Mouse (Mus musculus): ENCODE measurements around the gene Svs3b. TPM values are rescaled to one million over a fixed set of nuclear protein-coding genes. Genes with fewer than 3 reads are reported as not detected.
"Not testable (repeated sequence)": the region's sequence is repeated elsewhere in the genome, so short reads cannot be mapped to it uniquely, and the experiment has no call there.

The Svs3b gene
- not detected in 2 replicates for polyA plus RNA-seq (2015; fragmentation: Nextera tagmentation; extraction: Ambion mirVana)

GRCm38 (mm10) chr2:164256540-164256939, at the start of gene Svs3b:
Gene Svs3b, minus strand, starts transcription at chr2:164256640.
- not testable (repeated sequence) for H3K4me1 ChIP-seq (ENCODE audit: insufficient read depth); H3K27me3 ChIP-seq (ENCODE audit: insufficient read depth, low read length); H3K9ac ChIP-seq (replicated peaks); DNase-seq; H3K4me3 ChIP-seq (ENCODE audit: low read depth, low read length); H3K36me3 ChIP-seq (replicated peaks; ENCODE audit: insufficient read depth, low read length); H3K4me2 ChIP-seq (ENCODE audit: low read depth, low read length); ATAC-seq; H3K27ac ChIP-seq (ENCODE audit: low read depth); H3K9me3 ChIP-seq (ENCODE audit: low read length)
- WGBS (ENCODE audit: insufficient replicate concordance): 61% methylated on average over 1 of the region's 1 CpGs

GRCm38 (mm10) chr2:164288968-164289367, 32.5 kb upstream of the Svs3b start, which contains the start of gene Svs3a:
Gene Svs3a, plus strand, starts transcription at chr2:164289268.
- not testable (repeated sequence) for H3K4me1 ChIP-seq (ENCODE audit: insufficient read depth); H3K27me3 ChIP-seq (ENCODE audit: insufficient read depth, low read length); H3K4me3 ChIP-seq (ENCODE audit: low read depth, low read length); H3K9me3 ChIP-seq (ENCODE audit: low read length); DNase-seq; H3K4me2 ChIP-seq (ENCODE audit: low read depth, low read length); H3K9ac ChIP-seq (replicated peaks); H3K27ac ChIP-seq (ENCODE audit: low read depth); ATAC-seq; H3K36me3 ChIP-seq (replicated peaks; ENCODE audit: insufficient read depth, low read length)
- 53% methylated on average over 1 of the region's 1 CpGs for WGBS (ENCODE audit: insufficient replicate concordance)

- no peaks in the 10 kb centered on the region for H3K27me3 ChIP-seq (ENCODE audit: insufficient read depth, low read length)
- DNase-seq (no peak), ATAC-seq (no peak)
- H3K4me1 ChIP-seq (ENCODE audit: insufficient read depth): no peaks in the 10 kb centered on the region
- H3K36me3 ChIP-seq (replicated peaks; ENCODE audit: insufficient read depth, low read length): no peaks in the 10 kb centered on the region
- TF ChIP-seq CTCF (IDR thresholded peaks at IDR 0.05; ENCODE audit: low read depth) (no peak), EP300 (IDR thresholded peaks at IDR 0.05; ENCODE audit: low read depth) (no peak)
- no peak within 1 kb of the TSS for H3K4me2 ChIP-seq (ENCODE audit: low read depth, low read length)
- no peak within 1 kb of the TSS for H3K4me3 ChIP-seq (ENCODE audit: low read depth, low read length)
- H3K27ac ChIP-seq (ENCODE audit: low read depth): no peak within 1 kb of the TSS
- WGBS (ENCODE audit: insufficient replicate concordance): 83% methylated on average over 4 of the region's 4 CpGs
- no peak within 1 kb of the TSS for H3K9ac ChIP-seq (replicated peaks)
- no peaks in the 10 kb centered on the region for H3K9me3 ChIP-seq (ENCODE audit: low read length)
These were observed 21.9 kb upstream of the Svs3b start, which contains the start of gene Svs4 for GRCm38 (mm10) chr2:164278359-164278758. Gene Svs4, minus strand, starts transcription at chr2:164278459.

GRCm38 (mm10) chr2:164238366-164238765, 18.1 kb downstream of the Svs3b start, which contains the start of gene Svs2:
Gene Svs2, minus strand, starts transcription at chr2:164238466.
- ATAC-seq (no peak), DNase-seq (no peak)
- no peaks in the 10 kb centered on the region for H3K36me3 ChIP-seq (replicated peaks; ENCODE audit: insufficient read depth, low read length)
- no peaks in the 10 kb centered on the region for H3K9me3 ChIP-seq (ENCODE audit: low read length)
- 65% methylated on average over 3 of the region's 3 CpGs for WGBS (ENCODE audit: insufficient replicate concordance)
- no peak within 1 kb of the TSS for H3K9ac ChIP-seq (replicated peaks)
- H3K27me3 ChIP-seq (ENCODE audit: insufficient read depth, low read length): no peaks in the 10 kb centered on the region
- H3K27ac ChIP-seq (ENCODE audit: low read depth): no peak within 1 kb of the TSS
- H3K4me1 ChIP-seq (ENCODE audit: insufficient read depth): no peaks in the 10 kb centered on the region
- no peak within 1 kb of the TSS for H3K4me3 ChIP-seq (ENCODE audit: low read depth, low read length)
- no peak for TF ChIP-seq CTCF (IDR thresholded peaks at IDR 0.05; ENCODE audit: low read depth)
- no peak for TF ChIP-seq EP300 (IDR thresholded peaks at IDR 0.05; ENCODE audit: low read depth)
- H3K4me2 ChIP-seq (ENCODE audit: low read depth, low read length): no peak within 1 kb of the TSS

GRCm38 (mm10) chr2:164232671-164233070, 23.8 kb downstream of the Svs3b start:
- DNase-seq (no peak), ATAC-seq (no peak)
- Histone ChIP-seq H3K9me3 (ENCODE audit: low read length) (no peaks in the 10 kb centered on the region), H3K4me3 (ENCODE audit: low read depth, low read length) (no peak overlapping the region), H3K27me3 (ENCODE audit: insufficient read depth, low read length) (no peaks in the 10 kb centered on the region), H3K36me3 (replicated peaks; ENCODE audit: insufficient read depth, low read length) (no peaks in the 10 kb centered on the region), H3K9ac (replicated peaks) (no peak overlapping the region), H3K27ac (ENCODE audit: low read depth) (no peak overlapping the region), H3K4me2 (ENCODE audit: low read depth, low read length) (no peak overlapping the region), H3K4me1 (ENCODE audit: insufficient read depth) (no peaks in the 10 kb centered on the region)
- TF ChIP-seq EP300 (IDR thresholded peaks at IDR 0.05; ENCODE audit: low read depth) (no peak), CTCF (IDR thresholded peaks at IDR 0.05; ENCODE audit: low read depth) (no peak)
- WGBS (ENCODE audit: insufficient replicate concordance): 75% methylated on average over 8 of the region's 8 CpGs

GRCm38 (mm10) chr2:164228361-164229070, 27.9 kb downstream of the Svs3b start:
- WGBS (ENCODE audit: insufficient replicate concordance): 73% methylated on average over 8 of the region's 8 CpGs
- no peaks in the 10 kb centered on the region for H3K27me3 ChIP-seq (ENCODE audit: insufficient read depth, low read length)
- TF ChIP-seq EP300 (IDR thresholded peaks at IDR 0.05; ENCODE audit: low read depth) (no peak), CTCF (IDR thresholded peaks at IDR 0.05; ENCODE audit: low read depth) (no peak)
- no peak overlapping the region for H3K4me2 ChIP-seq (ENCODE audit: low read depth, low read length)
- no peak overlapping the region for H3K27ac ChIP-seq (ENCODE audit: low read depth)
- H3K9ac ChIP-seq (replicated peaks): no peak overlapping the region
- H3K36me3 ChIP-seq (replicated peaks; ENCODE audit: insufficient read depth, low read length): no peaks in the 10 kb centered on the region
- no peak overlapping the region for H3K4me3 ChIP-seq (ENCODE audit: low read depth, low read length)
- no peaks in the 10 kb centered on the region for H3K9me3 ChIP-seq (ENCODE audit: low read length)
- ATAC-seq: no peak
- no peak for DNase-seq
- no peaks in the 10 kb centered on the region for H3K4me1 ChIP-seq (ENCODE audit: insufficient read depth)

Data from liver, postnatal 0 days (tissue).